Mouse (Mus musculus) CH12.LX (cell line): Measurements from ENCODE around the gene Tnfrsf1a.

ENCODE experiments used
- CHD1 ChIP-seq: IDR thresholded peaks from 2 replicates; pipeline ENCODE4 v1.6.1; 2012; ENCODE audit warnings: low read depth, low read length, improper control_type of control experiment, inconsistent platforms
- CTCF ChIP-seq, 2 experiments: IDR thresholded peaks in 1 of 2; conservative IDR thresholded peaks in 1 of 2; 2 replicates each; pipeline ENCODE4 v1.5.1; 2011 to 2012; ENCODE audit warnings: low read depth in 2 of 2, low read length in 2 of 2, improper control_type of control experiment in 1 of 2, inconsistent platforms in 1 of 2, mild to moderate bottlenecking in 1 of 2, moderate library complexity in 1 of 2
- ELF1 ChIP-seq: IDR thresholded peaks from 2 replicates; pipeline ENCODE4 v1.6.1; 2014; ENCODE audit warnings: low read depth, mild to moderate bottlenecking, inconsistent platforms, low read length, improper control_type of control experiment
- EP300 ChIP-seq: IDR thresholded peaks from 2 replicates; pipeline ENCODE4 v1.6.1; 2011; ENCODE audit warnings: low read length, improper control_type of control experiment
- ETS1 ChIP-seq: conservative IDR thresholded peaks from 2 replicates; pipeline ENCODE4 v1.6.1; 2012; ENCODE audit warnings: low read depth, mild to moderate bottlenecking, inconsistent platforms, low read length, improper control_type of control experiment, moderate library complexity
- JUND ChIP-seq: conservative IDR thresholded peaks from 2 replicates; pipeline ENCODE4 v1.6.1; 2011; ENCODE audit warnings: low read depth, low read length, improper control_type of control experiment
- MAX ChIP-seq: IDR thresholded peaks from 2 replicates; pipeline ENCODE4 v1.6.1; 2011; ENCODE audit warnings: low read length, improper control_type of control experiment
- MAZ ChIP-seq: IDR thresholded peaks from 2 replicates; pipeline ENCODE4 v1.6.1; 2012; ENCODE audit warnings: low read depth, mild to moderate bottlenecking, inconsistent platforms, low read length, improper control_type of control experiment, moderate library complexity
- NRF1 ChIP-seq: IDR thresholded peaks from 2 replicates; pipeline ENCODE4 v1.6.1; 2014; ENCODE audit warnings: low read depth, mild to moderate bottlenecking, inconsistent platforms, low read length, improper control_type of control experiment, moderate library complexity
- PAX5 ChIP-seq: IDR thresholded peaks from 2 replicates; pipeline ENCODE4 v1.6.1; 2012; ENCODE audit warnings: low read length, inconsistent platforms, mixed read lengths
- POLR2A ChIP-seq: IDR thresholded peaks from 2 replicates; pipeline ENCODE4 v1.6.1; 2011; ENCODE audit warnings: low read depth, mild to moderate bottlenecking, improper control_type of control experiment, low read length
- SIN3A ChIP-seq: IDR thresholded peaks from 2 replicates; pipeline ENCODE4 v1.6.1; 2012; ENCODE audit warnings: low read length, improper control_type of control experiment, inconsistent platforms
- UBTF ChIP-seq: IDR thresholded peaks from 2 replicates; pipeline ENCODE4 v1.6.1; 2012; ENCODE audit warnings: low read depth, mild to moderate bottlenecking, inconsistent platforms, low read length, improper control_type of control experiment, moderate library complexity
- USF1 ChIP-seq: IDR thresholded peaks from 2 replicates; pipeline ENCODE4 v1.6.1; 2014; ENCODE audit warnings: low read depth, mild to moderate bottlenecking, inconsistent platforms, low read length, improper control_type of control experiment

- TF ChIP-seq USF1: no peak
- TF ChIP-seq JUND: no peak
- TF ChIP-seq SIN3A: no peak
- no peak for TF ChIP-seq CTCF (conservative IDR thresholded peaks at IDR 0.05 in 1 of 2, IDR thresholded peaks at IDR 0.05 in 1 of 2; ENCODE audit: low read depth in 2 of 2, low read length in 2 of 2)
- TF ChIP-seq UBTF: no peak
- TF ChIP-seq NRF1: no peak
- no peak for TF ChIP-seq POLR2A
- no peak for TF ChIP-seq ETS1
- TF ChIP-seq ELF1: no peak
- no peak for TF ChIP-seq EP300
- TF ChIP-seq CHD1: no peak
- no peak for TF ChIP-seq PAX5
- no peak for TF ChIP-seq MAZ
- TF ChIP-seq MAX: no peak
These were observed 8.9 kb upstream of the Tnfrsf1a start for GRCm38 (mm10) chr6:125340244-125340643.
